Mouse (Mus musculus): ENCODE results near the gene Ccnk.

The Ccnk gene

DNA sequence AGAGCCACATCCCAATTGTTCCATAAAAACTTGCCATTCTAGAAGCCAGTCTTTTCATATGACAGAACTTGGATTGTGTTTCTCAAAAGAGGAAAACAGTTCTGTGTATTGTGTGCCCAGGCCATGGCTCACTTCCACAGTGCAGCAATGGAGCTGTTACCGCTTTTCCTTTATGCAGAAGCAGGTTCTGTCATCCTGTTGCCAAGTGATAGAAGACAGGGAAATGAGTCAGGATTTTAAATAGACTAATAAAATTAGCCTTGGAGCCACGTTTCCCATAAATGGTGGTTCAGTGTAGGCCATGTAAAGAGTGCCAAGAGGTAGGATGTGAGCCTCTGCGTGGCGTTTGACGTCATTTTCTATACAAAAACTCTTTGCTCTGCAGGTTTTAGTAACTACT is 14.5 kb downstream of the Ccnk start:
- DNase-seq = no peak

DNA sequence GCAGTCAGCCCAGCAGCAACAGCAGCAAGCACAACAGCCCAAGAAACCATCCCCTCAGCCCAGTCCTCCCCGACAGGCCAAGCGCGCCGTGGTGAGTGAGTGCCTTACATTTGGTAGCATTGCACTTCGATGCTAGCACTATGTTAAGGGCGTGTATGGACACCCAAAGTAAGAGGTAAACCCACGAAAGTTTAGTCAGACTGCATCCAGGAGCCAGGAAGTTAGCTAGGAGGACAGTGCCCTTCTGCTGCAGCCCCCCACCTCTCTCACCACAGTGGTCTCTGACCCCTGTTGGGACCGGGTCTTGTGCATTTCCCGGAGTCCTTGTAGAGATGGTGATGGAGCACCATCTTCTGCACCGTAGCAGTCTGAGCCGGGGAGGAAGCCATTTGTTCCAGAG is 16.4 kb downstream of the Ccnk start:
- DNase-seq = no peak

DNA sequence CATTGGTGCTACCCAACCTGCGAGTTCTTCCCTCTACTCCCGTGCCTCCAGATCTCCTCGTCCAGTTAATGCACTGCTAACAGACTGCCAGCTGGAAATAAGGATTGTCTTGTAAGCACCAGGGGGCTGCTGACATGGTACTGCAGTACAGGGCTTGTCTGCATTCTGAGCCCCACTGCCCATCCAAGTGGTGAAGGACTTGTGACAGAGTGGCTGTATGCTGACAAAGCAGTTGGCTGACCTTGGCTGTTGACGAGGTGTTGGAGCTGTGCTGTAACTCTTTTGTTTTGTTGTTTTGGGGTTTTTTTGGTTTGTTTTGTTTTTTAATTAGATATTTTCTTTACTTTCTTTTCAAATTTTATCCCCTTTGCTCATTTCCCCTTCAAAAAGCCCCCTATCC is 19.1 kb downstream of the Ccnk start:
- no peak for DNase-seq

DNA sequence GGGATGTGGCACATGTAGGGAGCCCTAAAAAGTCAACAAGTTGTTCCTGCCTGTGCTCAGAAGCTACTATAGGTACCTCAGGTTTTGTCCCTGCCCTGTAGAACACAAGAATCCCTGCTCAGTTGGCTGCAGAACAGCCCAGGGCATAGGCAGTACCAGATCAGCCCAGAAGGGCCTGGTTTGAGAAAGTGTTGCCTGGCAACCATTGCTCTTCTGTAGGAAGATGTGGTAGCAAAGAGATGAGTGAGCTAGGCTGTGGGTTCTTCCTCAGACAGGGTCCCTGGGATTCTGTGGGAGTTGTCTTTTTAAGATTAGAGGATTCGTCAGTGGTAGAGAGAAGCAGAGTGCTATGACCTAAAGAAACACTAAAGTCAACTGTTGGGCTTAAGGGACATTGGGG is 20.7 kb downstream of the Ccnk start:
- no peak for DNase-seq

DNA sequence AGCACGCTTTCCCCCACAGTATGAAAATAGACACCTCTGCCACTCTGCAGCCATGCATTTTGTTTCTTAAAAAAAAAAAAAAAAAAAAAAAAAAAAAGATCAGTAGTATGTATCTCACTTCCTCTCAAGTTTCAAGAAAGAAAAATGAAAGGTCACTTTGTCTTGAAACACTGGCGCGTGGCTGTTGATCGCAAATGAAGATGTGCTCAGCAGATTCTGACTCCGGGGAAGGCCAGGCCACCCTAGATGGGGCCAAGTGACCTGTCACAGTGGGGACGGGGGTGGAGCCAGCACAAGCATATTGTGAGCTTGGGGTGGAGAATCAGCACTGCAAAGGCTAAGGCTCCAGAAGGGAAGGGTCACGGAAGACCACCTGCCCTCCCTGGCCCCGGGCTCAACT is 24.5 kb downstream of the Ccnk start:
- no peak for DNase-seq

DNA sequence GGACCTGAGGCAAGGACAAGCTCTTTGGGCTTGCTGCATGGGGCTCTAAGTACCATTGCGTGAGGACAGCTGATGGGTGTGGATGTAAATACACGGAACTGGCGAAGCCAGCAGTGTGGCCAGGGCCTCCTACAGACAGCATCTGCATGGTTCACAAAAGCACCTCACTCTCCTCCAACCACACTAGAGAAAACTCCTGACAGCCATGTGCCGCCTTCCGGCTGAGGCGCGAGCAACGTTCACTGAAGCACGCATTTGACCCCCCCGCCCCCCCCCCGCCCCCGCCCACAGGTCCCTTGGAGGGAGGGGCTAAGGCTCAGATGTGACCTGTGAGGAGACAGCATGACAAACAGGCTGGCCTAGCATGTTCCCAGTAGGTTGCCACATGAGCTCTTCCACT is 25.6 kb downstream of the Ccnk start:
- no peak for DNase-seq

DNA sequence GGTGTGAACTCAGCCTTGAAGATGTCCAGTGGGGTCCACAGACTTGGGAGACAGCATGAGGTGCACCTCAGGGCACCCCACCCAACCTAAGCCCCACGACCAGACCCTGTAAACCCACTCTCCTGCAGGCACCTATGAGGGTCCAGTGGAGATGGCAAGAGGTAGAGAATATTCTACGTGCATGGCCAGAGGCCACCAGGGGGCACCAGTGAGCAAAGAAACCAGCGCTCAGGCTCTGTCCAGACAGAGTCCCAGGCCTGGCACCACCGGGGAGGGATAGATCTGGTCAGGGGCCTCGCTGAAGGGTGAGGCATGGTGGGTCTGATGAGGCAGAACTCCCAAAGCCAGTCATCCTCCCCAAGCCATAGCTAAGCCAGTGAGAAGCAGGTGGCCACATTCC is 27.3 kb downstream of the Ccnk start:
- peak; percentile 79 for DNase-seq

DNA sequence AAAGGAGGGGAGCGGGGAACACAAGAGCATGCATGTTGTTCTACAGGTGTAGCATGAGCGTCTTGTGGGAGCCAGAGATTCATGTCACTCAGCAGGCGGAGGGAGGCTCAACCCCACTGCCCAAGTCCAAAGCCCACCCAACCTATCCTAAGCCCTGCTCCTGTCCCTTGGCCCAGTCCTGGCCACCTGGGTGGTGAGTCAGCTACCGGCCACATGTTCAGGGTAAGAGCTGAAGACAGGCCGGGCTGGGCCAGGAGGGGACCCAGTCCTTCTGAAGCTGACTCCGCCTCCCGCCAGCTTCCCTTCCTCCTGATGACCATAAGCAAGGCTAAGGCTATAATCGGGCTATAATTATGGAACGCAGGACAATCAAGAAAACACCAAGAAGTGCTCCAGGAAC is 28.8 kb downstream of the Ccnk start:
- no peak for DNase-seq

DNA sequence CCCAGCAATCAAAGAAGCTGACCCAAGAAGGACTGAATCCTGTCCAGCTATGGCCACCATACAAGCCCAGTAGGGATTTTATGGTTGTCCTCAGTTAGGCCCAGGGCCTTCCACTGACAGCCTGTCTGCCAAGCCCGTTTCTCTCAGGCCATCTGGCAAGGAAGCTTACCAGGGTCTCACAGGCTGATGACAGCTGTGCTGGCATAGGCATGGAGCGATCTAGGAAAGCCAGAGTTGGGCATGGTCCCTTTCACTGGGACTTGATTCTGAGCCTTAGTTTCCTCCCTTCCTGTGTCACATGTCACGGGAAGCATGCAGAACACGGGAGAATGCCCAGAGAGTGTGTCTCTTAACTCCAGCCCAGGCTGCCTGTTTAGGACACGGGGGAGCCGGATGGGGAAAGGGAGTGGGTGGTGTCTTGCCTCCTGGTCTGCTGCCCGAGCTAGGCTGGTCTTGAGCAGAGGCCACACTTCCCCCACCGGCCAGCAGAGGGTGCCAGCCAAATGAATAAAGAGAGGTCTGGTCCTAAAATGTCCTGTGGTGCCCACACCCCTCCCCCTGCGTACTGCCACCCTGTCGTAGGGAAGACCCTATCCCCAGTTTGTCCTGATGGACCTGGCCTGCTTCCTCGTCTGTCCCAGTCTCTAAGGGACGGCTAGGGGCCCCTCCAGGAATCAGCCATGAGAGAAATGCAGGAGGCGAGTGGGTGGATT is 29.5 kb downstream of the Ccnk start:
- peak; percentile 78 for DNase-seq

DNA sequence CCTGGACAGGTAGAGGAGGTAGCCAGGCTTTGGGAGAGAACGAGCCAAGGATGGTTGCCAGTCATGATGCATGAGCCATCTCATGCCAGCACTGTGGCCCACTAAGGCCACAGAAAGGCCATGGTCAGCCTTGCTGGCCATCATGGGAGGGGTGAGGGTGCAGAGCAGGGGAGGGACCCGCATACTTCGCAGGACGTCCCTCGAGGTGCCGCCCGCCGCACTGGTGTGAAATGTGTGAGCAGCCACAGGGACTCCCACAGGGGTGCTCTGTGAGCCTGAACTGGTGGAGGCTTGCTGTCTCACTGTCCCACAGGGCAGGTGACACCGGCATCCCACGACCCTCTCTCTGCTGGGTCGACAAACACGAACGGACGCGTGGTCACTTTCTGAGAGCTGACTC is 31.2 kb downstream of the Ccnk start:
- no peak for DNase-seq

DNA sequence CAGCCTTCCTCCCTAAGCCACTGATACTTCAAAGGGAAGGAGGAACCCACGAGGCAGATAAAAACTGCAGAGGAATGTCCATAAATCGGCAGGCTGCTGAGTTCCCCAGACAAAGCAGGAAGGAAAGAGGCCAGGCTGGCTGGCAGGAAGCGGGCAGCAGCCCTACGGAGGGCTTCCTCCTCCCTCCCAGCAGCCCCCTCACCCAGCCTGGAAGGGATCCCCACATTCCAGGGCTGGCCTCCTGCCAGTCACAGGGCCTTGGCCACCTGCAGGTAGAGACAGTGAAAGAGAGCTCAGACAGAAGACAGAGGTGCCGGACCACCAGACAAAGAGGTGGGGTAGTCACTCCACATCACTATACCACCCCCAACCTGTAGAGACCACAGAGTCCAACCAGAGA is 32.7 kb downstream of the Ccnk start:
- DNase-seq = no peak

DNA sequence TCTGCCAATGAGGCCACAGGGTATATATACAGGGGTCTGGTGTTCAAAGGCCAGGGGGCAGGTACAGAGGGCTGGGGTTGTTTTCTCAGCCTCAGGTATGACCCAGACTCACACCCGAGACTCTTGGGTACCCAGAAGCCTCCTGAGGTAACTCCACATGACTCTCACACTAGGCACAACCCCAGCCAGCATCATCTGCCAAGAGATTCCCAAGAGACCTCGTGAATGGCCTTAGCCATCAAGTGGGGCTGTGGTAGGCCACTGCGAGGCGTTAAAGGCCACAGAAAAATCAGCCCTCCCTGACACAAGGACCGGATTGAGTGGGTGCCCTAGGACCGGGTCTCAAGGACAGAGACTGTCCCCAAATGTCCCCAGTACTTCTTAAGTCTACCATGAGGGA is 33.1 kb downstream of the Ccnk start:
- DNase-seq = no peak

DNA sequence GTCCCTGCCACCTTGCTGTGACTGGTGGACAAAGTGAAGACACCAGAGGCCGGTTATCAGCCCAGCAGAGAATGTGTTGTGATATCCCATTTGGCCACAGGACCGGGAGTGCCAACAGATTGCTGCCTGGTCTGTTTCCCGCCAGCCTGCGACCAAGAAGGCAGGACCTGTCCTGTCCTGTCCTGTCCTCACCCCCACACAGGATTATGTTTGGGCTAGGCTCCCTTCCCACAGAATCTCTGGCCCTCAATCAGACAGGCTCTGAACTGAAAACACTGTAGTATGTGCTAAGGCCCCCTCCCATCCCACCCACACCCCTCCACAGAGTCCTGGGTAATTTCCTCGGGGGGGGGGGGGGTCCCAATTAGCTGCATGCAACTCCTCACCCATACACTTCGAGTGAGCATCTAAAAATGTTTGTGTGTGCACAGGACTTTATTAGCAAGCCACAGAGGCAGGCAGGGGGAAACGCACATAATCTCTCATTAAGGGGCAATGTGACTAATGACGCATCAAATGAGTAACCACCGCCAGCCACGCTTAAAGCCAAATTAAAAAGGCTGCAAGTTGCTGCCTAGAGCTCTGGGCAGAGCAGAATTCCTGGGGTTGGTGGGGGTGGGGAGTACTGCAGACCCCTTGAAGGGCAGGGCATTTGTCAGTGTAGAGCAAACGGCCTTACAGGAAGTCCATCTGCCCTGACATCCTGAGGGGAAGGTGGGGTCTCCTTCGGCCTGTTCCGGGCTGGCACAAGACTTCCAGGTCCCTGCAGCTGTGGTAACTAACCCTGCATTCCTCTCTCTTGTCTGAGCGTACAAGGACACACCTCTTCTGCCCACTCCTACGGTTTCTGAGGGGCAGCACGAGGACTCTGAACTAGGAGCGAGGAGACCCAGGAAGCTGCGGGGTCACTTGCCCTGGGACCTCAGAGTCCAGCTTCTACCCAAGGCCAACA is 34.0 kb downstream of the Ccnk start:
- no peak for DNase-seq

DNA sequence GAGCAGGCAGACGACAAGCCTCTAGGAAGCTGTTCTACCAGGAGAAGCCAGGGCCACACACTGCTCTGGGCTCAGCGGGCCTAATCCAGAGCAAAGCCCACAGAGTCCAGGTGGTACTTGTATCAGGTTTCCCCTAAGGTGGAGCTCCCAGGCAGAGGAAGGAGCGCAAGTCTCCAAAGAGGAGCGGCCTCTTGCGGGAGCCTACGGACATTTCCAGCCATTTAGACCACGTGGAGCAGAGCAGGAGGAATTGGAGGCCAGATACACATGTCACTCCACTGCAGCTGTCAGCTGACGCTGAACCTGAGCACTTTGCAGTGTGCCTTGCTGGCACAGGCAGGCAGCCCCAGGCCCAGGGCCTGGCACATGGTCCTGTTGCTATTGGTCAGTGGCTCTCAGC is 35.7 kb downstream of the Ccnk start:
- no peak for DNase-seq

DNA sequence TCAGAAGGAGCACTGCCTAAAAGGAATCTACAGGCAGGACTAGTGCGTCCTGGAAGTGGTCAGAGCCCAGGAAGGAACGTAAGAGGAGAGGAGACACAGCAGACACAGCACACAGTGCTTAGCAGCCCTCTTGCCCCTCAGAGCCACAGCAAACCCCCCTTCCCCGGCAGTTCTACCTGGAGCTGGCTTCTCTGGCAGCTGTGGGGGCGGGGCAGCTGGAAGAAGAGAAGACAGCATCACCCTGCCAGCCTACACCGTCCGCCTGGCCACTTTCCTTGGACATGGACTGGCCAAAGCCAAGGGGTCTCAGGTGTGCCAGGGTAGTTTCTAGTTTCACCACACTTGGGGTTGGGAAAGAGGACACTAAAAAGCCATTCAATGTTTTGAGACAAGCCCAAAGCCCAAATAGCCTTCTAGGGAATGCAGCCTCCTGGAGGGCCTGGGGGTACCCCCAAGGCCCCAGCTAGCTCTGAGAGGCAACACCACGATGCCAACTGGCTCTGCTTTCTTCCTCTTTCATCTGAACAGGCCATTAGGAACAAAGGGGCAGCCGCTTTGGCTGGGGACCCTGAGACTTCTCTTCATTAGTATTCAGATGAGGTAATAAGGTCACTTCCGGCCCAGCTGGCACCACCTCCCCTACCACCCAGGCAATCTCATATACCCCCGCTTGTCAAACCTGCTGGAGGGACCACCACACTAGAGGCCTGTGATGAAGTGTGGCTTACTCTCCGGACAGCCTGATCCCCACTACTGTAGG is 37.4 kb downstream of the Ccnk start:
- no peak for DNase-seq

DNA sequence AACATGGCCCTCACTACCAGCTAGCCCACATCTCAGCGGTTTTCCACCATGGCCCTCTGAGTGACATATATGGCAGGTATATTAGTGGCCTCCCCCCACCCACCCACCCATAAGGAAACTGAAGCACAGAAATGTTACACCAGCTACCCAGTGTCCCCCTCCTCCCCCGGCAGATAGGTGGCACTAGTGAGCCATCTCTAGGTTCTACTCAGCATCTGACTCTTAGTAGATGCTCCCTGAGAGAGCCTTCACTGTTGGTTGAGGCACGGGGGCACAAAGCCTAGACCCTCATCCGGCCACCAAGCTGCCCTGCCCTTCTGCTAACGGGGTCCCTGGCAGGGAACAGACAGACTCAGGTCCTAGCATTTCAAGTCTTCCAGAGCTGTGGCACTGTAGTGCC is 38.2 kb downstream of the Ccnk start:
- peak; percentile 71 for DNase-seq

DNA sequence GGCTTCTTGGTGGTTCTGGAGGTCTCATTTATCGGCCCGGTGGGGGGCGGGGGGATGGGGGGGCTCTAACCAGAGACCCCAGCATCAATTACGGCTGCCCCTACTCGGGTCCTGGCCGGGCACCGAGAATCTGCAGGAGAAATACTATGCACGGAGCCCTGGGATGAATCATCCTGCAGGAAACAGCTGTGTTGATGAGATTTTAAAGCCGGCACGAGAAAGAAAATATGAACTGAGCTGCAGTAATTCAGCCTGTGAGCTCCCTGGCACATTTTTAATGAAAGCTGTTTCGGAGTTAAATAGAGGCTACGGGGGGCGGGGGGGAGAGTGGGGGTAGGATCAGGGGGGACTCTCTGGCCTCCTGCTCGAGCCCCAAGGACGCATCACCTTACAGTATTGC is 39.8 kb downstream of the Ccnk start:
- no peak for DNase-seq

DNA sequence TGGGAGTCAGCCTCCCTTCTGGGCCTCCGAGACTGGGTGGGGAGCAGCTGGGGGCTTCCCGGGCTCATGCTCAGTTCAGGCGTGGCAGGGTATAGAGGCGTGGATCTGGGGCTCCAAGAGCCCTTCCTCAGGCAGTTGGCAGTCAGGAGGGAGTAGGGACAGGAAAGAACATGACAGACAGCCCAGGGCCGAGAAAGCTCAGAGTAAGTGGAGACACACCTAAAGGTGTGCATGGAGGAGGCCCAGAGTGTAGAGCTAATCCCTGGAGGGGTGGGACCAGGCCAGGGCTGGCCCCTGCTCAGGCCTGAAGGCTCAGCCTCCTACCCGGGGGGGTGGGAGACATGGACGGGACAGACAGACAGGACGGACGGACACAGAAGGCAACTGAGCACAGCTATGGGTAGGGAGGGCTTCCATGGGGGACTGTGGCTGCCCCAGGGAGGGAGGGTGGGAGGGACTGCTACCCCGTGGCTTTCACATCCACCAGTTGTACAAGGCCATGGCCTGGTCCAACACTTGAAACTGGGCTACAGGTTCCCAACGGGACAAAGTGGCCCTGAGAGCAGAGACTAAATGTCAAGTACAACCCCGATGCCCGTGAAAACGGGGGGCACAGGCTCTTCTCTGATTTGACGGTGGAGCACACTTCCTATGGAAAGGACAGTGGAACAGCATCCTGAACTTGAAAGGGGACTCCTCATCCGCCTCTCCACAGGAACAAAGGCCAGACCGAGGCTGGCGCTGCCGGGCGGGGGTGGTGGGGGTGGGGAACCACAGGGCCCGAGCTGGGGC is 40.6 kb downstream of the Ccnk start:
- no peak for DNase-seq

DNA sequence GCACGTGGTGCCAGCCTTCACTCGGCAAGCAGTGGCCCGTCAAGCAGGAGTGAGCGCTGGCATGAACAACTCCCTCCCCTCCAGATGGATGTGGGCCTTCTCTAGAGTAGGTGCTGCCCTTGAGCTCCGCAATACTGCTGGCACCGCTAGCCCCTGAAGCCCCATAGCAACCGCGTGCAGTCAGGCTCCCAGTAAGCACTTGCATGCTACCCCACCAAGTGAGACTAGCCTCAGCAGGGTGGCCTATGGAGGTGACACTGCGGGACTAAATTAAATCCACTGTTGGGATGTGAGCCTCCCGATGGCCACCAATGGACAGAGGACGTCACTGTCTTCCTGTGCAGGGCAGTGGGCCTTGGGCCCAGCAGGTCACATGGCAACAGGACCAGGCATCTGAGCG is 41.2 kb downstream of the Ccnk start:
- no peak for DNase-seq

DNA sequence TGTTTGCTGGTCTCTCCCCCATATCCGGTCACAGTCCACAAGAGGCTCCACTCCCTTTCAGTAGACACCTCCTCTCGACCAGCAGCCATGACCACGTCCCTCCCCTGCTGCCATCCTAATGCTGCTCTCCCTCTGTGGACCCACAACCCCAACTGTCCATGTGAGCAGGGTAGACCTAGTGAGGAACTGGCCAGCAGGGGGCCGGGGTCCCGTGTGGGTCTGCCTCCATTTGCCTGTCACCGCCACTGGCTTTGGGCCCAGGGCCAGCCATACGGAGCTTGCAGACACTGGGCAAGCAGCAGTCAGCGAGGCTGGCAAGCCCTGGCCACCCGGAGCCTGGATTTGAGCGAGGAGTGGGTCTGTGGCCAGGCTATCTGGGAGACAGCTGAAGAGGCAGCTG is 41.8 kb downstream of the Ccnk start:
- DNase-seq = no peak

DNA sequence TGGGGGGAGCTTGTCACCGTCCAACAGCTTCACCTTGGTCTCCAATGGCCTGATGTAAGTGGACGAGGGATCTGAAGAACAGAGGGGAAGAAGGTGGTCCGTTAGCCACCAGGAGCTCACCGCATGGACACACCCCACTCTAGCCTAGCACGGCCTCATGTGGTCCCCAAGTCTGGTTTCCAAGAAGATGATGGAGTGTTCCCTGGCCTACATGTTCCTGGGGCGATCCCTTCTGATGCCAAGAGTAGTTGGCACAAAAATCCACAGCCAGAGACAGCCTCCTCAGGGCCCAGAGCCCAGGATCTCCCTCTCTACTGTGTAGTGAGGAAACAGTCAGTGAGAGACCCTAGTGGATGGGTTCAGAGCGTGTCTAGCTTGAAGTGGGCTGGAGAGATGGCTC is 42.3 kb downstream of the Ccnk start:
- DNase-seq = no peak

DNA sequence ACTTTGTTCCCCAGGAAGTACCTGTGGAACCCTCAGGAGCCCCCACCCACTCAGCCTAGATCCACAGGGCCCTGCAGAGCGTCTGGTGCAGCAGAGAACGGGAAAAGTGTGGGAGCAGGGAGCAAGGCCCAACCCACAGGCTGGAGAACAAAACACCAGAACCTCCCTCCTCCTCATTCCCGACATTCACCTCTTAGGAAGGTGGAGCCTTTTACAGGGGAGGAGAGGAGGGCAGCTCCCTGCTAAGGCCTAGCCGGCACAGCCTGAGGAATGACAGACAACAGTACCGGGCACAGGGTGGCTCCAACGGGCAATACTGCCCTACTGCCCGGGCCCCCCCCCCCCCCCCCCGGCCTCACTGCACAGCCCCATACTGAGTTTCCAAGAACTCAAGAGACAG is 44.0 kb downstream of the Ccnk start:
- no peak for DNase-seq

DNA sequence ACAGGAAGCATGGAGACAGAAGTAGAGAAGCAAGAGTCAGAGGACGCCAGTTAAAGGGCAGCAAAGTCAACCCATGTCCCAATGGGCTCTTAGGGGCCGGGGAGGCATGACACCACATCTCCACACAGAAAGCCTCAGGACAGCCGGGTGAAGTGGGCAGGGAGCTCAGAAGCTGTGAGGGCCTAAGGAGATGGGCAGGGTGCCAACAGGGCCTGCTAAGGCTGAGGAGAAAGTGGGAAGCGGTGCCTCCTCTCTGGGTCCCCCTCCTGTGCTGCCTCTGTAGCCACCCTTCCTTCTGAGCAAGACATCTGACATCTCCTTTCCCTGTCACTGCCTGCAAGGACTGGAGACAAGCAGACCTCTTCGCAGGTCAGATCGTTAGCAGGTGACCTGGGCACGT is 46.4 kb downstream of the Ccnk start:
- no peak for DNase-seq

Data from kidney, postnatal 14 days (tissue).